Mouse (Mus musculus) hindbrain, embryonic 10.5 days (tissue): ENCODE measurements around the gene Cttnbp2nl. TPM values are rescaled to one million over a fixed set of nuclear protein-coding genes. Genes with fewer than 3 reads are reported as not detected.

Experiments
- DNase-seq: peaks from one replicate; pipeline ENCODE4 v3.0.0-alpha.2; 2017; ENCODE audit warnings: low spot score
- H3K27ac ChIP-seq: fragments of 300-500 bp; sonication (generic); 2 replicates; pipeline ENCODE4 v1.5.1; 2016; ENCODE audit warnings: mild to moderate bottlenecking, moderate library complexity
- H3K27me3 ChIP-seq: fragments of 300-500 bp; sonication (generic); 2 replicates; pipeline ENCODE4 v1.6.1; 2016; ENCODE audit warnings: mild to moderate bottlenecking; ENCODE audit not compliant: poor library complexity, insufficient read depth, severe bottlenecking
- H3K36me3 ChIP-seq: fragments of 300-500 bp; sonication (generic); 2 replicates; pipeline ENCODE4 v1.6.1; 2016; ENCODE audit warnings: mild to moderate bottlenecking, moderate library complexity
- H3K4me1 ChIP-seq: fragments of 300-500 bp; sonication (generic); replicated peaks from 2 replicates; pipeline ENCODE4 v1.6.1; 2016; ENCODE audit warnings: mild to moderate bottlenecking
- H3K4me3 ChIP-seq: fragments of 300-500 bp; sonication (generic); 2 replicates; pipeline ENCODE4 v1.5.1; 2016; ENCODE audit warnings: mild to moderate bottlenecking, moderate library complexity
- H3K9me3 ChIP-seq: fragments of 300-500 bp; sonication (generic); 2 replicates; pipeline ENCODE4 v1.6.1; 2016; ENCODE audit warnings: mild to moderate bottlenecking, moderate library complexity
- WGBS: fragments of 180-500 bp; shearing (Covaris S2); methylation state at CpG from one replicate; pipeline ENCODE4 v1.1.7; 2016; 5-methylcytosine and 5-hydroxymethylcytosine counted together
- polyA plus RNA-seq: library from polyadenylated mRNA; unstranded; fragments of >200 nt; fragmentation: Nextera tagmentation; extraction: Ambion mirVana; gene quantifications from 2 replicates; pipeline ENCODE4 v1.2.1, GENCODE M21; 2016

Gene Cttnbp2nl
- polyA plus RNA-seq, 1 experiment from 2014 or later: 41.8 TPM

DNA sequence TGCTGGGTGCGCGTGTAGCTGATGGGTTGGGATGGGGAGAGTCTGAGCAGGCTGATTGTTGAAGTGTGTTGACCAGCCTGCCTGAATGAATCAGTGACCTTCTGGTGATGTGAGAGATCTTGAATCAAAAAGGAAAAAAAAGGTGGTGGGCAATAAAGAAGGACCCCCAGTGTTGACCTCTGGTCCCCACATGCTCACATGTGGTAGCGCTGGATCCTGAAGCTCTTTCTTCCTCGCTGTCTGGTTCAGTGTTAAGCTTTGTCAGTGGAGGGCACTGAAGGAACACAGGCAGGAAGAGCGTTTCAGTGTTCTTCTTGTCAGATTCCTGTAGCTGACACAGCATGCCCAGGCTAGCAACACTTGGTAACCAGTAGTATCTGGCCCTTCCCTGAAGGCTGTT lies 22.9 kb upstream of the Cttnbp2nl start:
- Histone ChIP-seq H3K4me3 (no peak overlapping the region), H3K27me3 (0 out of 2 replicates have a peak, but pooled peaks cover 2% of the 10 kb centered on the region), H3K9me3 (no peaks in the 10 kb centered on the region), H3K36me3 (no peaks in the 10 kb centered on the region), H3K4me1 (peaks cover 11% of the 10 kb centered on the region), H3K27ac (no peak overlapping the region)
- DNase-seq: no peak
- WGBS: 90% methylated on average over 5 of the region's 5 CpGs

- WGBS: 90% methylated on average over 10 of the region's 10 CpGs
- no peaks in the 10 kb centered on the region for H3K4me1 ChIP-seq
- H3K27me3 ChIP-seq: 0 out of 2 replicates have a peak, but pooled peaks cover under 1% of the 10 kb centered on the region
- H3K4me3 ChIP-seq: no peak overlapping the region
- no peak overlapping the region for H3K27ac ChIP-seq
- no peaks in the 10 kb centered on the region for H3K36me3 ChIP-seq
- no peak for DNase-seq
- no peaks in the 10 kb centered on the region for H3K9me3 ChIP-seq
These were observed 19.6 kb upstream of the Cttnbp2nl start for GRCm38 (mm10) chr3:105072536-105072935.

GRCm38 (mm10) chr3:105071251-105071650 lies 18.3 kb upstream of the Cttnbp2nl start:
- no peaks in the 10 kb centered on the region for H3K9me3 ChIP-seq
- no peaks in the 10 kb centered on the region for H3K36me3 ChIP-seq
- WGBS: 93% methylated on average over 5 of the region's 5 CpGs
- H3K4me3 ChIP-seq: no peak overlapping the region
- no peaks in the 10 kb centered on the region for H3K4me1 ChIP-seq
- no peak for DNase-seq
- H3K27me3 ChIP-seq: no peaks in the 10 kb centered on the region
- no peak overlapping the region for H3K27ac ChIP-seq

- Histone ChIP-seq H3K4me3 (no peak overlapping the region), H3K27ac (no peak overlapping the region), H3K36me3 (no peaks in the 10 kb centered on the region), H3K9me3 (no peaks in the 10 kb centered on the region), H3K4me1 (no peaks in the 10 kb centered on the region), H3K27me3 (no peaks in the 10 kb centered on the region)
- WGBS: 66% methylated on average over 8 of the region's 8 CpGs
- DNase-seq: no peak
These were observed 17.6 kb upstream of the Cttnbp2nl start for GRCm38 (mm10) chr3:105070553-105070952.

DNA sequence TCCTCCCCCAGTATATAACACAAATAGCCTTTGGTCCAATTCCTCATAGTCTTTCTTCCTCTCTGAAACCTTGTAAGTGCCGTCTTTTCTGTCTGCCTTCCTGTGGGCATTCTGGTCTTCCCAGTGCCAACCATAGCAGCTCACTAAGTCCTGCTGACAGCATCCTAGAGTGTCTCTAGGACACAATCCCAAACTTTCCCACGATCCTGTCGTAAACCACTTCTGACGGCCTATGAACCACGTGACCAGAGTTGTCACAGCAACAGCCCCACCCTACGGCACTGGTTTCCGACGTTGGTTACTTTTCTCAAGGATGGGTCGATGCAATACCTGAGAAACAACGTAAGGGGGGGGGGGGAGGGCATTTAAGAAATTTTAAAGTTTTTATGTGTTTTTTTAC lies 13.6 kb upstream of the Cttnbp2nl start, which contains the start of gene 4930564D02Rik:
TSS of gene 4930564D02Rik (plus strand) at position 301 of the 400 bp plus-strand sequence.
- no peak for DNase-seq
- no peaks in the 10 kb centered on the region for H3K4me1 ChIP-seq
- WGBS: 92% methylated on average over 10 of the region's 10 CpGs

GRCm38 (mm10) chr3:105062676-105063075 lies 9.7 kb upstream of the Cttnbp2nl start:
- WGBS: 90% methylated on average over 9 of the region's 9 CpGs
- no peak overlapping the region for H3K27ac ChIP-seq

More for the DNA sequence above, 13.6 kb upstream of the Cttnbp2nl start, which contains the start of gene 4930564D02Rik:
- no peaks in the 10 kb centered on the region for H3K27me3 ChIP-seq
- no peak within 1 kb of the TSS for H3K4me3 ChIP-seq
- no peak within 1 kb of the TSS for H3K27ac ChIP-seq
- H3K9me3 ChIP-seq: no peaks in the 10 kb centered on the region
- no peaks in the 10 kb centered on the region for H3K36me3 ChIP-seq

DNA sequence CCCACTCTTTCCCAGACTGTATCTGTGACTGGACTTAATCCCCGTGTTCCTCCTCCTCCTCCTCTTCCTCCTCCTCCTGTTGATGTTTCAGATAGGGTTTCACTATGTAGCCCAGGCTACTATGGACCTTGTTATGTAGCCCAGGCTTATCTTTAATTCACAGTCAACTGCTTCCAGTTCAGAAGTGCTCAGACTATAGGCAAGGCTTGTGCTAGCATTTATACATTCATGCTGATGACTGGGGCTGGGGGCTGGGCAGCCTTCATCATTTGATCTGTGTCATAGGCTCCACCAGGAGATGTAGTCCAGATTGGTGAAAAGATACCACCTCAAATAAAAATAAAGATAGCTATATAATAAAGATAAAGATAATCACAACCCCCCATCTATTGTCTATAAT lies 9.0 kb upstream of the Cttnbp2nl start:
- H3K27ac ChIP-seq: no peak overlapping the region

More at GRCm38 (mm10) chr3:105062676-105063075, 9.7 kb upstream of the Cttnbp2nl start:
- Histone ChIP-seq H3K4me3 (no peak overlapping the region), H3K4me1 (peaks cover 7% of the 10 kb centered on the region), H3K9me3 (no peaks in the 10 kb centered on the region), H3K27me3 (peaks cover 6% of the 10 kb centered on the region; the same call in 1 of the 2 replicates), H3K36me3 (no peaks in the 10 kb centered on the region)
- no peak for DNase-seq

GRCm38 (mm10) chr3:105061496-105061895 lies 8.6 kb upstream of the Cttnbp2nl start:
- peaks cover 7% of the 10 kb centered on the region for H3K4me1 ChIP-seq
- H3K9me3 ChIP-seq: no peaks in the 10 kb centered on the region
- 82% methylated on average over 3 of the region's 3 CpGs for WGBS
- no peak overlapping the region for H3K27ac ChIP-seq
- H3K36me3 ChIP-seq: no peaks in the 10 kb centered on the region
- no peak overlapping the region for H3K4me3 ChIP-seq
- H3K27me3 ChIP-seq: peaks cover 6% of the 10 kb centered on the region; the same call in 1 of the 2 replicates
- DNase-seq: no peak

More for the DNA sequence above, 9.0 kb upstream of the Cttnbp2nl start:
- Histone ChIP-seq H3K4me3 (no peak overlapping the region), H3K27me3 (peaks cover 6% of the 10 kb centered on the region; the same call in 1 of the 2 replicates), H3K9me3 (no peaks in the 10 kb centered on the region), H3K36me3 (no peaks in the 10 kb centered on the region), H3K4me1 (peaks cover 7% of the 10 kb centered on the region)
- no peak for DNase-seq
- 77% methylated on average over 1 of the region's 1 CpGs for WGBS

DNA sequence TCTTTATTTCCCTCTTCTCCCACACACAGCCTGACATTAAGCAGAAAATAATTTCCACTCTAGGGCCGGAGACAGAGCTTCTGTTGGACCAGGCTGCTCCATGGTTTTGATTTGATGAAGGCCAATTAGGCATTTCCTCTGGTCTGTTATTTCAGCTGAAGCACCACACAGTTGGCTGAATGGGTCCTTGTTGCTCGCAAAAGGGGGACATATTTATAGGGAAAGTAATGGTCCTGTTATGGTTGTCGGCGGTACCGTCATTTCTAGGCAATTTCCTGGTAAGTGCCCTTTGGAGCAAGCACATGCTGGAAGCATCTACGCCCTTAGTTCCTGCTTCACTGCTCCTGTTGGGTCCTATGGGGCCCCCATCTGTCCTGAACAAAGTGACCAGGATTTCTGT lies 8.0 kb upstream of the Cttnbp2nl start:
- Histone ChIP-seq H3K4me1 (peaks cover 7% of the 10 kb centered on the region), H3K9me3 (no peaks in the 10 kb centered on the region), H3K27me3 (peaks cover 6% of the 10 kb centered on the region; the same call in 1 of the 2 replicates), H3K27ac (no peak overlapping the region), H3K4me3 (no peak overlapping the region), H3K36me3 (no peaks in the 10 kb centered on the region)
- WGBS: 76% methylated on average over 6 of the region's 6 CpGs
- DNase-seq: no peak

- H3K9me3 ChIP-seq: no peaks in the 10 kb centered on the region
- WGBS: 81% methylated on average over 7 of the region's 7 CpGs
- no peak overlapping the region for H3K4me3 ChIP-seq
- DNase-seq: no peak
- no peak overlapping the region for H3K27ac ChIP-seq
- H3K4me1 ChIP-seq: peaks cover 7% of the 10 kb centered on the region
- H3K27me3 ChIP-seq: peaks cover 6% of the 10 kb centered on the region; the same call in 1 of the 2 replicates
- H3K36me3 ChIP-seq: no peaks in the 10 kb centered on the region
These were observed 7.0 kb upstream of the Cttnbp2nl start for GRCm38 (mm10) chr3:105059911-105060310.

GRCm38 (mm10) chr3:105058627-105059513 lies 5.9 kb upstream of the Cttnbp2nl start:
- Histone ChIP-seq H3K27me3 (peaks cover 6% of the 10 kb centered on the region; the same call in 1 of the 2 replicates), H3K4me1 (peaks cover 8% of the 10 kb centered on the region), H3K36me3 (no peaks in the 10 kb centered on the region), H3K27ac (peak overlapping the region; percentile 67; the same call in 1 of the 2 replicates), H3K4me3 (peak overlapping the region; percentile 43), H3K9me3 (no peaks in the 10 kb centered on the region)
- peak; percentile 86 for DNase-seq
- 17% methylated on average over 25 of the region's 25 CpGs for WGBS

- Histone ChIP-seq H3K4me1 (peaks cover 30% of the 10 kb centered on the region), H3K27me3 (peaks cover 6% of the 10 kb centered on the region; the same call in 1 of the 2 replicates), H3K27ac (no peak overlapping the region), H3K4me3 (no peak overlapping the region), H3K9me3 (no peaks in the 10 kb centered on the region), H3K36me3 (no peaks in the 10 kb centered on the region)
- 83% methylated on average over 4 of the region's 4 CpGs for WGBS
- DNase-seq: no peak
These were observed 2.7 kb upstream of the Cttnbp2nl start for GRCm38 (mm10) chr3:105055666-105056065.

DNA sequence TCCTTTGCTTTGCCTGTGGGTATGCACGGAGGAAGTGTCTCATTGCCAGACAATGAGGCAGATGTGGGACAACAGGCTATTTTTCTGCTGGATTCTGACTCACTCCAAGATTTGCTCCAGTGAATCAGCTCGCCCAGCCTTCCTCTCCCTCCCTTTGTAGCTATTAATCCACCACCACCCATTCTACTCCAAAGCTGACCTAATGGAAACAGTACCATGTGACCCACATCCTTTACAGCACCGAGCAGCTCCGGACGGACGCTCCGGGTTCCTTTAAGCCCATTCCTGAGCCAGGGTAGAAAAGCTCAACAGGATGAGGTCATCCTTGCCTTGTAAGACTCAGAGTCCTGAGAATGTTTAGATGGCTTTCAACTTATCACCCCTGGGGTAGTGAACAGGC lies 2.0 kb upstream of the Cttnbp2nl start:
- DNase-seq: no peak
- Histone ChIP-seq H3K9me3 (no peaks in the 10 kb centered on the region), H3K4me3 (no peak overlapping the region), H3K27ac (no peak overlapping the region), H3K36me3 (peaks cover under 1% of the 10 kb centered on the region), H3K27me3 (peaks cover 6% of the 10 kb centered on the region; the same call in 1 of the 2 replicates), H3K4me1 (peaks cover 35% of the 10 kb centered on the region)
- 74% methylated on average over 7 of the region's 7 CpGs for WGBS
